Mouse (Mus musculus) ES-E14 (cell line): Measurements from ENCODE around the gene Ramp3. TPM values are rescaled to one million over a fixed set of nuclear protein-coding genes. Genes with fewer than 3 reads are reported as not detected.
A peak's percentile ranks its signal among the peaks of the same experiment; 100 is the strongest.

Source experiments
- DNase-seq: peaks from one replicate; pipeline ENCODE4 v3.0.0-alpha.2; 2013; ENCODE audit warnings: low read depth, low spot score
- H3K27ac ChIP-seq: 2 replicates; pipeline ENCODE4 v1.5.1; 2012; ENCODE audit warnings: low read depth, mild to moderate bottlenecking, low read length, moderate library complexity, mixed read lengths; ENCODE audit not compliant: poor library complexity, insufficient read depth, severe bottlenecking
- H3K36me3 ChIP-seq: 2 replicates; pipeline ENCODE4 v1.6.1; 2012; ENCODE audit warnings: mild to moderate bottlenecking, low read length, moderate library complexity, mixed read lengths; ENCODE audit not compliant: control insufficient read depth, poor library complexity, insufficient read depth, severe bottlenecking
- H3K4me1 ChIP-seq, 2 experiments: fragments of 150-350 bp in 1 of 2; sonication (generic) in 1 of 2; 2 replicates each; pipeline ENCODE4 v1.6.1; 2012; ENCODE audit warnings: low read length in 2 of 2, mild to moderate bottlenecking in 1 of 2, mixed read lengths in 1 of 2; ENCODE audit not compliant: control insufficient read depth in 2 of 2, insufficient read depth in 2 of 2, poor library complexity in 1 of 2
- H3K4me3 ChIP-seq, 2 experiments: fragments of 150-350 bp in 1 of 2; sonication (generic) in 1 of 2; 2 replicates each; pipeline ENCODE4 v1.5.1; 2012; ENCODE audit warnings: low read length in 2 of 2, low read depth in 1 of 2, mild to moderate bottlenecking in 1 of 2, mixed read lengths in 1 of 2; ENCODE audit not compliant: insufficient read depth in 1 of 2, poor library complexity in 1 of 2, severe bottlenecking in 1 of 2
- H3K9ac ChIP-seq: 2 replicates; pipeline ENCODE4 v1.6.1; 2012; ENCODE audit warnings: low read depth, mild to moderate bottlenecking, low read length, mixed read lengths; ENCODE audit not compliant: poor library complexity, insufficient read depth, severe bottlenecking
- H3K9me3 ChIP-seq: fragments of 150-350 bp; sonication (generic); 2 replicates; pipeline ENCODE4 v1.6.1; 2012; ENCODE audit warnings: low read depth, mild to moderate bottlenecking, low read length; ENCODE audit not compliant: control insufficient read depth, insufficient read depth
- CHD2 ChIP-seq: IDR thresholded peaks from 2 replicates; pipeline ENCODE4 v1.6.1; 2014; ENCODE audit warnings: mild to moderate bottlenecking, low read depth, low read length, inconsistent platforms
- HCFC1 ChIP-seq: IDR thresholded peaks from 2 replicates; pipeline ENCODE4 v1.6.1; 2012; ENCODE audit warnings: low read length, inconsistent platforms, borderline replicate concordance; ENCODE audit not compliant: insufficient read depth
- MAFK ChIP-seq: IDR thresholded peaks from 2 replicates; pipeline ENCODE4 v1.6.1; 2014; ENCODE audit warnings: mild to moderate bottlenecking, low read depth, low read length, inconsistent platforms; ENCODE audit not compliant: insufficient read depth
- ZC3H11A ChIP-seq: IDR thresholded peaks from 2 replicates; pipeline ENCODE4 v1.6.1; 2012; ENCODE audit warnings: low read depth, mild to moderate bottlenecking, inconsistent platforms, low read length, borderline replicate concordance
- ZNF384 ChIP-seq: IDR thresholded peaks from 2 replicates; pipeline ENCODE4 v1.6.1; 2012; ENCODE audit warnings: low read depth, low read length, inconsistent platforms
- in situ Hi-C, 2 experiments: fragments of 600-800 bp; cut with MboI; formaldehyde crosslinking; loops; one replicate each; pipeline ENCODE4 v1.15.1; 2025; ENCODE audit warnings: low sequenced_read_pairs in 2 of 2, inconsistent platforms in 1 of 2; ENCODE audit not compliant: unreplicated experiment in 2 of 2
- total RNA-seq: library from RNA; depleted of rRNA; stranded (reverse); fragments of 300-350 nt; gene quantifications from 2 replicates; pipeline ENCODE4 v1.2.3, GENCODE M21; 2012

Ramp3 gene
- total RNA-seq, 1 experiment: 24.1 TPM

GRCm38 (mm10) chr11:6625478-6626387, 32.6 kb upstream of the Ramp3 start, which contains the start of gene Tbrg4:
Gene Tbrg4, minus strand, starts transcription at chr11:6626067.
- Histone ChIP-seq H3K4me1 (peaks cover 2 to 3% of the 10 kb centered on the region in 2 experiments; a peak in 1 of 4 replicates), H3K36me3 (peaks cover 37% of the 10 kb centered on the region), H3K27ac (peak within 1 kb of the TSS; percentile 96), H3K9me3 (no peaks in the 10 kb centered on the region), H3K9ac (peak within 1 kb of the TSS; percentile 99), H3K4me3 (peak within 1 kb of the TSS; percentile 86)
- TF ChIP-seq ZC3H11A (no peak), HCFC1 (peak; percentile 84), MAFK (no peak), ZNF384 (peak; percentile 87)
- in situ Hi-C loops: no loop called here
- peak; percentile 90 for DNase-seq

- Histone ChIP-seq H3K4me1 (peaks cover 2 to 3% of the 10 kb centered on the region in 2 experiments; a peak in 1 of 4 replicates), H3K4me3 (peak overlapping the region; percentile 86), H3K9me3 (no peaks in the 10 kb centered on the region), H3K36me3 (peaks cover 32% of the 10 kb centered on the region), H3K9ac (peak overlapping the region; percentile 96), H3K27ac (peak overlapping the region; percentile 80)
- in situ Hi-C loops: no loop called here
- DNase-seq: no peak
- TF ChIP-seq HCFC1 (no peak), ZNF384 (no peak), CHD2 (no peak), ZC3H11A (no peak), MAFK (no peak)
These were observed 31.9 kb upstream of the Ramp3 start for GRCm38 (mm10) chr11:6626388-6626772.

- Histone ChIP-seq H3K4me1 (peaks cover 2 to 3% of the 10 kb centered on the region in 2 experiments; a peak in 1 of 4 replicates), H3K36me3 (peaks cover 23% of the 10 kb centered on the region), H3K4me3 (no peak overlapping the region), H3K9ac (no peak overlapping the region), H3K27ac (no peak overlapping the region), H3K9me3 (no peaks in the 10 kb centered on the region)
- in situ Hi-C loops: no loop called here
- DNase-seq: no peak
- TF ChIP-seq ZC3H11A (no peak), ZNF384 (no peak), MAFK (no peak), HCFC1 (no peak), CHD2 (no peak)
These were observed 30.6 kb upstream of the Ramp3 start for GRCm38 (mm10) chr11:6627731-6628130.

GRCm38 (mm10) chr11:6628568-6628967, 29.8 kb upstream of the Ramp3 start:
- DNase-seq: peak; percentile 64
- in situ Hi-C loops: no loop called here
- H3K27ac ChIP-seq: no peak overlapping the region
- H3K36me3 ChIP-seq: peaks cover 14% of the 10 kb centered on the region
- H3K9me3 ChIP-seq: no peaks in the 10 kb centered on the region
- H3K4me3 ChIP-seq: no peak overlapping the region
- no peak overlapping the region for H3K9ac ChIP-seq
- H3K4me1 ChIP-seq: peaks cover 2 to 3% of the 10 kb centered on the region in 2 experiments; a peak in 1 of 4 replicates
- no peak for TF ChIP-seq ZNF384
- no peak for TF ChIP-seq HCFC1
- TF ChIP-seq MAFK: no peak
- no peak for TF ChIP-seq ZC3H11A
- no peak for TF ChIP-seq CHD2
